Comparison of ENCODE assay signal across 8 mouse cellular contexts in genomic region chr7:127992488-127993340, GRCm38 (mm10). TPM values are rescaled to one million over a fixed set of nuclear protein-coding genes. Genes with fewer than 3 reads are reported as not detected.
DNase-seq lines count a peak whose midpoint lies in the region; ATAC-seq lines count a peak whose summit lies in the region.

No protein-coding gene starts in this region.

- no peak for DNase-seq in kidney, adult 8-10 months
- peak; percentile 14 for DNase-seq in c-Kit-positive CD71-positive TER-119-positive erythroid progenitor cells, embryonic 14.5 days (ENCODE audit: low spot score)
- no peak for DNase-seq in intestine, embryonic 14.5 days (ENCODE audit: low spot score)
- DNase-seq in cerebellum, adult 9-11 months, result no peak
- DNase-seq in right cerebral cortex, postnatal 36 days (ENCODE audit: low spot score in 2 of 2), result no peak

- H3K27me3 ChIP-seq in kidney, embryonic 16.5 days (ENCODE audit: insufficient read depth, low read length), result no peaks in the 10 kb centered on the region
- no peaks in the 10 kb centered on the region for H3K27me3 ChIP-seq in intestine, embryonic 14.5 days (replicated peaks; ENCODE audit: control insufficient read depth, insufficient read depth, low read length)

- ATAC-seq in kidney, embryonic 16.5 days (ENCODE audit: low FRiP score, low TSS enrichment), result peak; percentile 47
- peak; percentile 21; the same call in 1 of the 2 replicates for ATAC-seq in intestine, embryonic 14.5 days (replicated peaks; ENCODE audit: low FRiP score, low TSS enrichment, low read depth)
- 0 out of 2 replicates have a peak, but pooled peaks have one; percentile 16 for ATAC-seq in monocyte, adult 5-6 weeks (replicated peaks; ENCODE audit: insufficient number of reproducible peaks, low FRiP score, low TSS enrichment, poor library complexity, severe bottlenecking)
- ATAC-seq in inflammation-experienced regulatory T-cells, adult 6 months, result no peak

- no peaks in the 10 kb centered on the region for H3K9me3 ChIP-seq in kidney, embryonic 16.5 days (ENCODE audit: low read length)
- H3K9me3 ChIP-seq in intestine, embryonic 14.5 days (ENCODE audit: control insufficient read depth, low read length), result no peaks in the 10 kb centered on the region

- 29% methylated on average over 5 of the region's 5 CpGs for WGBS in kidney, embryonic 16.5 days
- WGBS in intestine, embryonic 14.5 days, result 31% methylated on average over 5 of the region's 5 CpGs

- H3K4me2 ChIP-seq in kidney, embryonic 16.5 days (replicated peaks; ENCODE audit: low read depth, low read length), result peak overlapping the region; percentile 65
- peak overlapping the region; percentile 55 for H3K4me2 ChIP-seq in intestine, embryonic 14.5 days (ENCODE audit: low read length)

- H3K27ac ChIP-seq in kidney, embryonic 16.5 days (ENCODE audit: low read length), result peak overlapping the region; percentile 86
- peak overlapping the region; percentile 49; the same call in 1 of the 2 replicates for H3K27ac ChIP-seq in intestine, embryonic 14.5 days (ENCODE audit: low read depth)

- H3K4me1 ChIP-seq in kidney, embryonic 16.5 days (ENCODE audit: insufficient read depth, low read length), result peaks cover 21% of the 10 kb centered on the region; the same call in 1 of the 2 replicates
- H3K4me1 ChIP-seq in intestine, embryonic 14.5 days (replicated peaks; ENCODE audit: control insufficient read depth, insufficient read depth, low read length), result peaks cover 8% of the 10 kb centered on the region

- peaks cover 17% of the 10 kb centered on the region for H3K36me3 ChIP-seq in kidney, embryonic 16.5 days (ENCODE audit: insufficient read depth, low read length)
- H3K36me3 ChIP-seq in intestine, embryonic 14.5 days (ENCODE audit: control insufficient read depth, insufficient read depth, low read length), result peaks cover 35% of the 10 kb centered on the region

- peak overlapping the region; percentile 60 for H3K9ac ChIP-seq in kidney, embryonic 16.5 days (replicated peaks; ENCODE audit: low read length)
- peak overlapping the region; percentile 42 for H3K9ac ChIP-seq in intestine, embryonic 14.5 days (ENCODE audit: low read length)

- peak overlapping the region; percentile 47 for H3K4me3 ChIP-seq in kidney, embryonic 16.5 days (ENCODE audit: low read length)
- H3K4me3 ChIP-seq in intestine, embryonic 14.5 days (ENCODE audit: low read depth, low read length), result peak overlapping the region; percentile 30

RNA-seq across cellular contexts. Expression of gene Pycard, which starts 1.0 kb away (rescaled TPM):
- polyA plus RNA-seq in kidney, embryonic 16.5 days (2015; fragmentation: Nextera tagmentation; extraction: Ambion mirVana), result 60.1 and 61.8 TPM in 2 replicates
- polyA plus RNA-seq in intestine, embryonic 14.5 days (2014; fragmentation: Nextera tagmentation; extraction: Ambion mirVana), result 208 and 275 TPM in 2 replicates
- total RNA-seq in monocyte, adult 5-6 weeks (2017), result 65.7 to 90.8 TPM (median 79.5 TPM) in 3 replicates
- polyA plus RNA-seq in inflammation-experienced regulatory T-cells, adult 6 months (2017; shearing (Covaris generic)), result 100 to 1,000 TPM; 229 to 406 (median 231) TPM

RNA-seq across cellular contexts. Expression of gene Trim72, which starts 11.0 kb away (rescaled TPM):
- 0.16 and 0.23 TPM in 2 replicates for polyA plus RNA-seq in kidney, embryonic 16.5 days (2015; fragmentation: Nextera tagmentation; extraction: Ambion mirVana)
- 0.16 TPM in 1 of 2 replicates, not detected in the other for polyA plus RNA-seq in intestine, embryonic 14.5 days (2014; fragmentation: Nextera tagmentation; extraction: Ambion mirVana)
- 0.68 TPM in 1 of 3 replicates, not detected in the others for total RNA-seq in monocyte, adult 5-6 weeks (2017)
- polyA plus RNA-seq in inflammation-experienced regulatory T-cells, adult 6 months (2017; shearing (Covaris generic)), result not detected

RNA-seq across cellular contexts. Expression of gene Fus, which starts 25.5 kb away (rescaled TPM):
- 359 and 373 TPM in 2 replicates for polyA plus RNA-seq in kidney, embryonic 16.5 days (2015; fragmentation: Nextera tagmentation; extraction: Ambion mirVana)
- 52.5 and 59.5 TPM in 2 replicates for polyA plus RNA-seq in intestine, embryonic 14.5 days (2014; fragmentation: Nextera tagmentation; extraction: Ambion mirVana)
- total RNA-seq in monocyte, adult 5-6 weeks (2017), result 85.2 to 172 TPM (median 110 TPM) in 3 replicates
- 10 to 100 TPM; 42.5 to 56.3 (median 52.6) TPM for polyA plus RNA-seq in inflammation-experienced regulatory T-cells, adult 6 months (2017; shearing (Covaris generic))

RNA-seq across cellular contexts. Expression of gene Prss36, which starts 46.2 kb away (rescaled TPM):
- polyA plus RNA-seq in kidney, embryonic 16.5 days (2015; fragmentation: Nextera tagmentation; extraction: Ambion mirVana), result 15.2 TPM in 2 replicates
- 8.6 and 11.0 TPM in 2 replicates for polyA plus RNA-seq in intestine, embryonic 14.5 days (2014; fragmentation: Nextera tagmentation; extraction: Ambion mirVana)
- 1.1 TPM in 2 of 3 replicates, not detected in the other for total RNA-seq in monocyte, adult 5-6 weeks (2017)
- polyA plus RNA-seq in inflammation-experienced regulatory T-cells, adult 6 months (2017; shearing (Covaris generic)), result 1 to 10 TPM; 1.5 to 3.7 (median 3.0) TPM
